Comparison of ENCODE assay signal across 16 mouse cellular contexts in genomic region chr19:35143131-35143530, GRCm38 (mm10).
"Had no signal": no experiment of that assay in that cellular context is flagged by ENCODE, and none has a peak within 500 bp of the region (broad histone marks: within the 10 kb centered on the region; RNA-seq: fewer than 3 reads in every experiment).

No protein-coding gene starts in this region.

- H3K4me1 ChIP-seq: limb, embryonic 12.5 days; midbrain, embryonic 15.5 days; neural tube, embryonic 13.5 days had no signal

- ATAC-seq: midbrain, embryonic 15.5 days had no signal

- H3K27me3 ChIP-seq: limb, embryonic 12.5 days; megakaryocyte, embryonic 14.5 days; midbrain, embryonic 15.5 days; neural tube, embryonic 13.5 days had no signal

- H3K27ac ChIP-seq: kidney, postnatal 0 days; layer of hippocampus, adult 2 months; limb, embryonic 12.5 days; liver, embryonic 14.5 days; macrophage; midbrain, embryonic 15.5 days; neural tube, embryonic 13.5 days had no signal

- H3K9me3 ChIP-seq: limb, embryonic 12.5 days; megakaryocyte, embryonic 14.5 days; midbrain, embryonic 15.5 days; neural tube, embryonic 13.5 days had no signal

- H3K36me3 ChIP-seq: limb, embryonic 12.5 days; midbrain, embryonic 15.5 days; neural tube, embryonic 13.5 days had no signal

- H3K4me3 ChIP-seq: layer of hippocampus, adult 2 months; limb, embryonic 12.5 days; megakaryocyte, embryonic 14.5 days; midbrain, embryonic 15.5 days; neural tube, embryonic 13.5 days had no signal

- DNase-seq: kidney, postnatal 36 days; liver; lung, adult 2 months; lung, postnatal 10 days; retina, postnatal 1 day; right cerebral cortex, postnatal 4 days; thymus, postnatal 4 days had no signal

- H3K4me2 ChIP-seq: limb, embryonic 12.5 days; midbrain, embryonic 11.5 days; midbrain, embryonic 15.5 days; neural tube, embryonic 13.5 days had no signal

- H3K9ac ChIP-seq: limb, embryonic 12.5 days; liver, embryonic 14.5 days; midbrain, embryonic 15.5 days; neural tube, embryonic 13.5 days had no signal
